Mouse (Mus musculus) MEL-GATA-1-ER (cell line): Measurements from ENCODE around the gene Npc2.

ENCODE experiments used
- DNase-seq: peaks from one replicate; pipeline ENCODE4 v3.0.0-alpha.2; 2012; ENCODE audit warnings: low read depth; ENCODE audit errors: extremely low read depth

Npc2 gene

DNA sequence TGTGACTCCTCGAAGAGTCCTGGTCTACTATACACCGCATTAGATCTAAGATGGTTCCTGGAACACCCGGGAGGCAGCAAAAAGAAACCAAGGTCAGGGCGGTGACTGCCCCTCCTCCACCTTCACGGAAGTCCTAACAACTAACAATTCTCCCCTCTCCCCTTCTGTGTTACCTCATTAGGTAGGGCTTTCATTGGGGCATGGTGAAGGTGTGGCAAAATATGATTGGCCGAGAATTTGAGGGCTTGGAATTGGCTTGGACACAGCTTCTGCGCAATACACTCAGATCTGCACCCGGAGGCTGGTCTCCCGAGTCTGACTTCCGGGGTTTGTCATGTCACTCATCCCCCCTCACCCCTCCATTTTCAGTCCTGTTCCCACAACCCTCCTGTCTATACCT lies 44.5 kb downstream of the Npc2 start:
- DNase-seq: no peak

DNA sequence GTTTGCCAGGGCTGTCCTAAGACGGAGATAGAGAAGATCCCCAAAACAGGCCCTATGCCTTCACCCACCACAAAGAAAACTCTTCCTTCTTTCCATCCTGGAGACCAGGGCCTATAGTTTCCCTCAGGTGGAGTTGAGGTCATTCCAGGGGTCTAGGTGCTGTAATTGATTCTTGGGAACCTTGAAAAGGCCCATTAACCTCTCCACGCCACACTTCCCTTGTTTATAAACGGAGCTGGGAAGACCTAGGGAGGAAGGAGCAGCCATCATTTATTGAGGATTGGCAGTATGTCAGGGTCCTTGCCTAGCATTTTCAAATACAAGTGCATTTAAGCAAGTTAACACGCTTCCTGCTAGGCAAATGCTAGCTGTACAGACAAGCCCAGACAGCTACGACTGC lies 45.5 kb downstream of the Npc2 start:
- DNase-seq: no peak

DNA sequence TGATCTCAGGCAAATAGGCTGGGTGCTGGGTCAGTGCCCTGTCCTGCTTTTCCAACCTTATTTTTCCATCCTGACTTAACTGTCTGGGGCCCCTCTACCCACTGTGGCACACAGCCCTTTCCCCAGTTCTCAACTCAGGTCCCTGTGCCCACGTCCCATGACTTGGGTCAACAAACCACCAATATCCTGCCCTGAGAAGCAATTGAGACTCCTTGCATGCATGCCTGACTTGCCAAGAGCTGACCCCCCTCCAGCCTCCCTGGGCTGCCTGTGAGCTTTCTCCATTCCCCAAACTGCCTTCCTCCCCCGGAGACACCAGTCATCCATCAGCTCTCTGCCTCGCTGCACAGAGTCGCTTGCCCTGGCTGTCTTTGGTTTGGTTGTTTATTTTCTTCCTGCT lies 46.0 kb downstream of the Npc2 start:
- no peak for DNase-seq

DNA sequence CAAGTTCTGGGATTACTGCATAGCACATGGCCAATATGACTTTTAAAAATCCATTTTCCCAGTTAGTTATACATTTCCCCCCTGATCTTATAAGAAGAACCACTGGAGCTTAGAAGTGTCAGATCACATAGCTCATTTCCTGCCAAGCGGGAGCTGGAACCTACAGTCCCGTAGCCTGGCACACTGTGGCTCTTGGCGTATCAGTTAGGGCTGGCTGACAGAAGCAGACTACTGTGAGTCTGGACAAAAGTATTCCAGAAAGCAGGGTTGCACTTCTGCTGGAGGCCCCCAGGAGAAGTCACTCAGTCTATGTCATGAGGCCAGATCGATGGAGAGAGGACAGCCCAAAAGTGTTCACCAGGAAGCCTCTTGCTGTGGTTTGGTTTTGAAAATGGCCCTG lies 46.6 kb downstream of the Npc2 start:
- DNase-seq: no peak

DNA sequence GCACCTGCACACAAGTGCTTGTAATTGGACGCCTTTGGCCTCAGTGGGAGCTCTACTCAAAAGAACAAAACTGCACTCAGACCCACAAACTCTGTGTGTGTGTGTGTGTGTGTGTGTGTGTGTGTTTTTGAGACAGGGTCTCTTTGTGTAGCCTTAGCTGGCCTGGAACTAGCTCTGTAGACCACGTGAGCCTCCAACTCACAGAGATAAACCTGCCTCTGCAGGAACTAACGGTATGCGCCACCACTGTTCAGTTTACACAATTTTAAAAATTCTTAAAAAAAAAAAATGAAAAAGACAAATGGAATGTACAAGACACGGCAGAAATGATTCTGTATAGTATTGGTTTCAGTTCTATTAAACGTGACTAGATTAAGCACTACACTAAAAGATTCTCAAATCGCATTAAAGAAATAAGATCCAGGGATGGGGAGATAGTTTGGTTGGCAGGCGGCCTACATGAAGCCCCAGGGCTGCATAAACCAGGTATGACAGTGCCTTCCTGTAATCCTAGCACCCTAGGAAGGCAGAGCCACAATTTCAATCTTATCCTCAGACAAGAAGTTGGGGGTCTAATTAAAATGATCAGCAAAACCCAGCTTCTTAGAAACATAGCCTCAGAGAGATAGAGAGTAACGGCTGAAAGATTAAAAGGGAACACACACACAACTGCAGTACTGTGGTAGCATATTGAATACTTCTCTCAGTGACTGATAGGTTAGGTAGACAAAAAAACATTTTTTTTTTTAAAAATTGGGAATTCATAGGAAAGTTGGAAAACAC lies 54.3 kb downstream of the Npc2 start:
- DNase-seq: no peak

DNA sequence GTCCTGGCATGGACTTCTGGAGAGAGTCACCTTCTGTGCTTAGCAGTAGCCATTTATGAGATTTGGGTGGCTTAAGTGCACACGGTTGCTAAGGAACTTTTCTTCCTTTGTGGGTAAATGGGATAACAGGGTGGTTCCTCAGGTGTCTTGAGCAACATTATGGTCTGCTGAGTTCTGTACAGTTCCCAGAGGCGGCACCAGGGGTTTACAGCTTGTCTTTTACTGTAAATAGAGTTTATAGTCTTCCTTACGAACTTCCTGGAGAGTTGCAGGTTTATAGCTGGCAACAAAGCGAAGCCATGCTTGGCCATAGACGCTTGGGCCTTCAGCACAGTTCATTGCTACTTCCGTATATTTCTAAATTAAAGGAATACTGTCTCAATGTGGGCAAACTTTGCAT lies 58.4 kb downstream of the Npc2 start:
- no peak for DNase-seq

DNA sequence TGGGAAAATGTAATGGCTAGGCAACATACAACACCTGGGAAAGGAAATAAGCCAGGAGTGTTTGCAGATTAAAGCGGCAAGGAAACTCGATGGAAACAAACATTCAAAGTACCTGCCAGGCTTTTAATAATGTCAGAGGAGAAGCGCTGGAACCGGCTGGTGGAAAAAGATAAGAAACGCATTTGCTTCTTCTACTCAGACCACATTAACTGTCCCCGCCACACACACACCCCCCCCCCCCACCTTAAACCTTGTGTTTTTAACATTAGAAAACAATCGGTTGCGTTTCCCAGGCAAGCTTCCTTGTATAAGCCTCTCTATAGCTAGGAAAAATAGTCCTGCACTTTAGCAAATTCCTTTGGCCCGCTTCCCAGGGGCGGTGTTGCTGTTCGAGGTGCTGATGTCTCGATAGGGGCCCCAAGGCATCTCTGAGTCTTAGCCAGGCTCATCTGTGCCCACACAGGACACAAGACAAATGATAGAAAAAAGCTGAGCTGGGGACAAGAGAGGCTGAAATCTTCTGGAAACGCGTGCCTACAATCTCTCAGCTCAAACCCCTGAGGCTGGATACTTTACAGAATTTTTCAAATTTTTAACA lies 63.0 kb downstream of the Npc2 start:
- DNase-seq: peak; percentile 80

DNA sequence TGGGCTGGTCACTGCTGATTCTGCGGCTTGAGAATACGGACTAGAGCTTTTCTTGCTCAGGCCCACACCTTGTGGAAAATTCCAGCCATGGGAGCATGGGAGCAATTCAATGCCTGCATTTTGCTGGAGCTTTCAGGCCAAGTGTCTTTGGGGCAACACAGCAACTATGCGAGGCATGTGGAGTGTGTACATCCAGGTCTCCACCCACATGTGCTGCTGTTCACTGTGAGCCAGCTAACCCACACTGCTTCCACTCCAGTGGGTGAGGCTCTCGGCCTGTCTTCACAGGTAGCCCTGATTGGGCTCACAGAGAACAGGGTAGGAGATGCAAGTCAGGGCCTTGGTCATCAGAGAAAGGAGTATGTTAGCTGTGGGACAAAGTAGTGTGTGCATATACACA lies 65.1 kb downstream of the Npc2 start:
- DNase-seq: no peak

DNA sequence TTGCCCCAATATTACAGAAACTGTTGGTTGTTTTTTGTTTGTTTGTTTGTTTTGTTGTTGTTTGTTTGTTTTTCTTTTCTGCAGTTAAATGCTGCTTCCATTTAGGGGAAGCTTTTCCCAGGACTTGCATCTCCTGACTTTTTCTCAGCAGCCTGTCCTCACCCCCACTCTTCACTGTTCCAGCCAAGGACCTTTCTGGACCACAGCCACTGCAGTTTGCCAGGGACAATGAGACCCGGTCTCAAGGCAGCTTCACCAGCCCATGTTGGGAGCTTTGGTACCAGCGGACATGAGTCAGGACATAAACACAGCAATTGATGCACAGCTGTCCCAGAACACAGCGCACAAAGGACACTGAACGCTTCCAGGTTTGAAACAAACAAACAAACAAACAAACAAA lies 66.1 kb downstream of the Npc2 start:
- DNase-seq: no peak
